Mouse (Mus musculus) ES-E14 (cell line): ENCODE results near the gene Rnf135.
"Not testable (repeated sequence)": the region's sequence is repeated elsewhere in the genome, so short reads cannot be mapped to it uniquely, and the experiment has no call there.

Source experiments
- CHD2 ChIP-seq: IDR thresholded peaks from 2 replicates; pipeline ENCODE4 v1.6.1; 2014; ENCODE audit warnings: mild to moderate bottlenecking, low read depth, low read length, inconsistent platforms
- ZC3H11A ChIP-seq: IDR thresholded peaks from 2 replicates; pipeline ENCODE4 v1.6.1; 2012; ENCODE audit warnings: low read depth, mild to moderate bottlenecking, inconsistent platforms, low read length, borderline replicate concordance

- not testable (repeated sequence) for TF ChIP-seq ZC3H11A, CHD2
These were observed 1.9 kb downstream of the Rnf135 start for GRCm38 (mm10) chr11:80185441-80185976.
